In the genomic region with DNA sequence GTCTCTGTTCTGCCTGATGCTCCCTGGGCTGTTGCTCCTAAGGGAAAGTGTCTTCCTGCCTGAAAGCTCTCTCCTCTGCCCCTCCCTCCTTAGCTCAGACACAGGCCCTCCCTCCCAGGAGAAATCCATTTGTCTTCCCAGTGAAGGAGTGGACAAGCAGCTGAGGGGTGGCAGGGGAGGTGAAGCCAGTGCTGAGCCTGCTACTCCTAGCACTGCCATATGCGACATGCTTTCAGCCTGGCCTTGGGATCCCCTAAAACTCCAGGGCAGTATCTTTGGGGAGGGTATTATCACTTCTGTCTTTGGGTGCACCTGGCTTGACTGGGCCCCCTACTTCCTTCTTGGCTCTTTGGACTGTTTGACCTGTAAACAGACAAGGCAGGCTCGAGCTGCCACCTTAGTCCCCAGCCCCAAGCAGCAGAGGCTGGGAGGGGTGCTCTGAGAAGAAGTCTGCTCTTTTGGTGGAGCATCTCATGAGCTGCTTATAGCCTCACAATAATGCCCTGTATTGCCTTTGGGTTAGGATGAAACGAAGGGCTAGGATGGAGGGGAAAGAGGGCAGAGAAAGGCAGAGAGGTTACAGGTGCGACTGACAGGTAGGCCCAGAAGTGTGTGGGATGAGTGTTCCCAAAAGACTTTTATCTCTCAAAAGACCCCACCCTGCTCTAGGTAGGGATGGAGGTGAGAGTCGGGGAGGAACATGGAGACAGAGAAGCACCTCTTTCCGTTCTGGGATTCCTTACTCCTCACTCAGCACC, we compare ENCODE assay signal across 18 mouse cellular contexts. TPM values are rescaled to one million over a fixed set of nuclear protein-coding genes. Genes with fewer than 3 reads are reported as not detected.
DNase-seq lines count a peak whose midpoint lies in the region; ATAC-seq lines count a peak whose summit lies in the region.
"Had no signal": no experiment of that assay in that cellular context is flagged by ENCODE, and none has a peak within 500 bp of the region (broad histone marks: within the 10 kb centered on the region; RNA-seq: fewer than 3 reads in every experiment).

No protein-coding gene starts in this region.

- no peaks in the 10 kb centered on the region for H3K36me3 ChIP-seq in kidney, embryonic 16.5 days (ENCODE audit: insufficient read depth, low read length)
- H3K36me3 ChIP-seq in hindbrain, embryonic 15.5 days = no peaks in the 10 kb centered on the region
- H3K36me3 ChIP-seq in neural tube, embryonic 13.5 days = peaks cover 27% of the 10 kb centered on the region
- H3K36me3 ChIP-seq: embryonic facial prominence, embryonic 12.5 days; stomach, embryonic 15.5 days had no signal

- peaks cover 57% of the 10 kb centered on the region for H3K4me1 ChIP-seq in kidney, embryonic 16.5 days (ENCODE audit: insufficient read depth, low read length)
- peaks cover 37% of the 10 kb centered on the region for H3K4me1 ChIP-seq in hindbrain, embryonic 15.5 days (replicated peaks)
- peaks cover 90% of the 10 kb centered on the region for H3K4me1 ChIP-seq in neural tube, embryonic 13.5 days (replicated peaks)

- peak overlapping the region; percentile 55 for H3K4me2 ChIP-seq in kidney, embryonic 16.5 days (replicated peaks; ENCODE audit: low read depth, low read length)
- peak overlapping the region; percentile 64 for H3K4me2 ChIP-seq in hindbrain, embryonic 15.5 days
- H3K4me2 ChIP-seq in neural tube, embryonic 13.5 days = peak overlapping the region; percentile 52

- H3K9ac ChIP-seq in kidney, embryonic 16.5 days (replicated peaks; ENCODE audit: low read length) = peak overlapping the region; percentile 64
- H3K9ac ChIP-seq in hindbrain, embryonic 15.5 days = peak overlapping the region; percentile 53
- peak overlapping the region; percentile 81 for H3K9ac ChIP-seq in neural tube, embryonic 13.5 days
- H3K9ac ChIP-seq: embryonic facial prominence, embryonic 12.5 days; forebrain, postnatal 0 days; stomach, embryonic 15.5 days had no signal

- peaks cover 21% of the 10 kb centered on the region for H3K27me3 ChIP-seq in kidney, embryonic 16.5 days (ENCODE audit: insufficient read depth, low read length)
- H3K27me3 ChIP-seq in hindbrain, embryonic 15.5 days = peaks cover 40% of the 10 kb centered on the region
- H3K27me3 ChIP-seq in neural tube, embryonic 13.5 days = no peaks in the 10 kb centered on the region
- H3K27me3 ChIP-seq: CH12.LX had no signal

- ATAC-seq in kidney, embryonic 16.5 days (ENCODE audit: low FRiP score, low TSS enrichment) = no peak
- 0 out of 2 replicates have a peak, but pooled peaks have one; percentile 6 for ATAC-seq in hindbrain, embryonic 15.5 days (ENCODE audit: low FRiP score, low read depth)
- ATAC-seq in neural tube, embryonic 13.5 days (ENCODE audit: low read depth) = no peak
- no peak for ATAC-seq in erythroid progenitor cell, adult 5-6 weeks (replicated peaks; ENCODE audit: low FRiP score, poor library complexity, severe bottlenecking)
- ATAC-seq: forebrain, postnatal 0 days had no signal

- H3K4me3 ChIP-seq in kidney, embryonic 16.5 days (ENCODE audit: low read length) = peak overlapping the region; percentile 41
- peak overlapping the region; percentile 32 for H3K4me3 ChIP-seq in hindbrain, embryonic 15.5 days
- peak overlapping the region; percentile 36 for H3K4me3 ChIP-seq in neural tube, embryonic 13.5 days
- H3K4me3 ChIP-seq: megakaryocyte, embryonic 14.5 days had no signal

- WGBS in kidney, embryonic 16.5 days = 27% methylated on average over 6 of the region's 6 CpGs
- WGBS in hindbrain, embryonic 15.5 days = 3% methylated on average over 6 of the region's 6 CpGs
- 10% methylated on average over 6 of the region's 6 CpGs for WGBS in neural tube, embryonic 13.5 days

- DNase-seq in kidney, adult 8-10 months = no peak
- DNase-seq in embryo, embryonic 9.5 days (ENCODE audit: extremely low spot score) = peak; percentile 74
- no peak for DNase-seq in right cerebral cortex, postnatal 36 days (ENCODE audit: low spot score in 2 of 2)
- DNase-seq: adrenal gland, postnatal 36 days; cerebellum, adult 11 months; forebrain, postnatal 0 days; gastrocnemius, postnatal 36 days; right cerebral cortex, postnatal 14 days had no signal

- peak overlapping the region; percentile 22 for H3K27ac ChIP-seq in kidney, embryonic 16.5 days (ENCODE audit: low read length)
- peak overlapping the region; percentile 85 for H3K27ac ChIP-seq in hindbrain, embryonic 15.5 days (replicated peaks)
- peak overlapping the region; percentile 95 for H3K27ac ChIP-seq in neural tube, embryonic 13.5 days (replicated peaks)
- H3K27ac ChIP-seq: embryonic facial prominence, embryonic 12.5 days; stomach, embryonic 15.5 days had no signal

- H3K9me3 ChIP-seq in kidney, embryonic 16.5 days (ENCODE audit: low read length) = no peaks in the 10 kb centered on the region
- no peaks in the 10 kb centered on the region for H3K9me3 ChIP-seq in hindbrain, embryonic 15.5 days
- no peaks in the 10 kb centered on the region for H3K9me3 ChIP-seq in neural tube, embryonic 13.5 days
- H3K9me3 ChIP-seq: embryonic facial prominence, embryonic 12.5 days; stomach, embryonic 15.5 days had no signal

RNA-seq across cellular contexts. Expression of gene Hoxd1, which starts 17.1 kb away (rescaled TPM):
- 0.99 and 1.00 TPM in 2 replicates for polyA plus RNA-seq in kidney, embryonic 16.5 days (2015; fragmentation: Nextera tagmentation; extraction: Ambion mirVana)
- polyA plus RNA-seq in hindbrain, embryonic 15.5 days (2015; fragmentation: Nextera tagmentation; extraction: Ambion mirVana) = 1.2 and 2.4 TPM in 2 replicates
- 6.4 and 9.0 TPM in 2 replicates for polyA plus RNA-seq in neural tube, embryonic 13.5 days (2015; fragmentation: Nextera tagmentation; extraction: Ambion mirVana)
- total RNA-seq in erythroid progenitor cell, adult 5-6 weeks (2015; ENCODE audit: low replicate concordance) = not detected in 2 replicates
- not detected in 2 replicates for total RNA-seq in erythroid progenitor cell, adult 5-6 weeks (2017; ENCODE audit: low replicate concordance)
- total RNA-seq: adrenal gland, postnatal 36 days; CH12.LX; forebrain, postnatal 0 days; gastrocnemius, postnatal 36 days; left cerebral cortex, postnatal 14 days had no signal
- polyA plus RNA-seq: forebrain, postnatal 0 days; liver, embryonic 16.5 days had no signal

RNA-seq across cellular contexts. Expression of gene Gm28230, which starts 19.2 kb away (rescaled TPM):
- polyA plus RNA-seq in kidney, embryonic 16.5 days (2015; fragmentation: Nextera tagmentation; extraction: Ambion mirVana) = 1.3 and 2.1 TPM in 2 replicates
- 0.87 and 1.6 TPM in 2 replicates for polyA plus RNA-seq in hindbrain, embryonic 15.5 days (2015; fragmentation: Nextera tagmentation; extraction: Ambion mirVana)
- 2.2 and 2.4 TPM in 2 replicates for polyA plus RNA-seq in neural tube, embryonic 13.5 days (2015; fragmentation: Nextera tagmentation; extraction: Ambion mirVana)
- not detected in 2 replicates for total RNA-seq in erythroid progenitor cell, adult 5-6 weeks (2015; ENCODE audit: low replicate concordance)
- not detected in 2 replicates for total RNA-seq in erythroid progenitor cell, adult 5-6 weeks (2017; ENCODE audit: low replicate concordance)
- total RNA-seq: forebrain, postnatal 0 days; left cerebral cortex, postnatal 14 days had no signal
- polyA plus RNA-seq: embryonic facial prominence, embryonic 12.5 days; forebrain, postnatal 0 days; liver, embryonic 16.5 days; stomach, embryonic 15.5 days had no signal

RNA-seq across cellular contexts. Expression of gene Hoxd4, which starts 34.0 kb away (rescaled TPM):
- 4.5 and 4.9 TPM in 2 replicates for polyA plus RNA-seq in kidney, embryonic 16.5 days (2015; fragmentation: Nextera tagmentation; extraction: Ambion mirVana)
- polyA plus RNA-seq in hindbrain, embryonic 15.5 days (2015; fragmentation: Nextera tagmentation; extraction: Ambion mirVana) = 2.7 and 3.3 TPM in 2 replicates
- 6.9 and 7.2 TPM in 2 replicates for polyA plus RNA-seq in neural tube, embryonic 13.5 days (2015; fragmentation: Nextera tagmentation; extraction: Ambion mirVana)
- not detected in 2 replicates for total RNA-seq in erythroid progenitor cell, adult 5-6 weeks (2015; ENCODE audit: low replicate concordance)
- not detected in 2 replicates for total RNA-seq in erythroid progenitor cell, adult 5-6 weeks (2017; ENCODE audit: low replicate concordance)
- total RNA-seq: forebrain, postnatal 0 days; left cerebral cortex, postnatal 14 days had no signal
- polyA plus RNA-seq: forebrain, postnatal 0 days; liver, embryonic 16.5 days had no signal

RNA-seq across cellular contexts. Expression of gene Hoxd3, which starts 34.0 kb away (rescaled TPM):
- polyA plus RNA-seq in kidney, embryonic 16.5 days (2015; fragmentation: Nextera tagmentation; extraction: Ambion mirVana) = 14.6 and 15.4 TPM in 2 replicates
- 49.4 and 51.8 TPM in 2 replicates for polyA plus RNA-seq in hindbrain, embryonic 15.5 days (2015; fragmentation: Nextera tagmentation; extraction: Ambion mirVana)
- 24.2 and 33.8 TPM in 2 replicates for polyA plus RNA-seq in neural tube, embryonic 13.5 days (2015; fragmentation: Nextera tagmentation; extraction: Ambion mirVana)
- not detected in 2 replicates for total RNA-seq in erythroid progenitor cell, adult 5-6 weeks (2015; ENCODE audit: low replicate concordance)
- not detected in 2 replicates for total RNA-seq in erythroid progenitor cell, adult 5-6 weeks (2017; ENCODE audit: low replicate concordance)
- total RNA-seq: forebrain, postnatal 0 days; left cerebral cortex, postnatal 14 days had no signal
- polyA plus RNA-seq: forebrain, postnatal 0 days had no signal

RNA-seq across cellular contexts. Expression of gene Hoxd8, which starts 41.3 kb away (rescaled TPM):
- polyA plus RNA-seq in kidney, embryonic 16.5 days (2015; fragmentation: Nextera tagmentation; extraction: Ambion mirVana) = 41.0 and 45.6 TPM in 2 replicates
- polyA plus RNA-seq in hindbrain, embryonic 15.5 days (2015; fragmentation: Nextera tagmentation; extraction: Ambion mirVana) = 0.73 and 1.3 TPM in 2 replicates
- 17.4 and 22.8 TPM in 2 replicates for polyA plus RNA-seq in neural tube, embryonic 13.5 days (2015; fragmentation: Nextera tagmentation; extraction: Ambion mirVana)
- not detected in 2 replicates for total RNA-seq in erythroid progenitor cell, adult 5-6 weeks (2015; ENCODE audit: low replicate concordance)
- not detected in 2 replicates for total RNA-seq in erythroid progenitor cell, adult 5-6 weeks (2017; ENCODE audit: low replicate concordance)
- total RNA-seq: left cerebral cortex, postnatal 14 days had no signal

Comparison
In these comparisons a context has a peak if more than half of its experiments do, and no peak if none do; other contexts are left out.
1. H3K27ac ChIP-seq: peak in every context shown above with its lines; median percentile 95 in neural tube, embryonic 13.5 days; 85 in hindbrain, embryonic 15.5 days; 22 in kidney, embryonic 16.5 days.